Mouse (Mus musculus): ENCODE results near the gene Mov10l1. TPM values are rescaled to one million over a fixed set of nuclear protein-coding genes. Genes with fewer than 3 reads are reported as not detected.

Gene Mov10l1
- polyA plus RNA-seq, 1 experiment from 2014 or later = not detected

Other genes with a start within 250 kb of the Mov10l1 start
- 25.2 and 29.4 TPM in 2 replicates for gene Brd1, start 248.7 kb upstream of the Mov10l1 start, polyA plus RNA-seq (2014; fragmentation: Nextera tagmentation; extraction: Ambion mirVana)
- 38.2 and 43.1 TPM in 2 replicates for gene Zbed4, start 231.2 kb upstream of the Mov10l1 start, polyA plus RNA-seq (2014; fragmentation: Nextera tagmentation; extraction: Ambion mirVana)
- 10.6 and 11.5 TPM in 2 replicates for gene Alg12, start 163.6 kb upstream of the Mov10l1 start, polyA plus RNA-seq (2014; fragmentation: Nextera tagmentation; extraction: Ambion mirVana)
- gene Creld2, start 163.3 kb upstream of the Mov10l1 start, polyA plus RNA-seq (2014; fragmentation: Nextera tagmentation; extraction: Ambion mirVana) = 85.3 and 89.5 TPM in 2 replicates
- 31.6 and 35.6 TPM in 2 replicates for gene Pim3, start 120.7 kb upstream of the Mov10l1 start, polyA plus RNA-seq (2014; fragmentation: Nextera tagmentation; extraction: Ambion mirVana)
- gene Ttll8, start 28.5 kb upstream of the Mov10l1 start, polyA plus RNA-seq (2014; fragmentation: Nextera tagmentation; extraction: Ambion mirVana) = 0.15 TPM in 1 of 2 replicates, not detected in the other
- 3.7 and 4.1 TPM in 2 replicates for gene Mlc1, start 3.9 kb upstream of the Mov10l1 start, polyA plus RNA-seq (2014; fragmentation: Nextera tagmentation; extraction: Ambion mirVana)
- gene Panx2, start 76.8 kb downstream of the Mov10l1 start, polyA plus RNA-seq (2014; fragmentation: Nextera tagmentation; extraction: Ambion mirVana) = 0.33 and 0.94 TPM in 2 replicates
- 39.5 and 42.1 TPM in 2 replicates for gene Trabd, start 92.2 kb downstream of the Mov10l1 start, polyA plus RNA-seq (2014; fragmentation: Nextera tagmentation; extraction: Ambion mirVana)
- 17.2 and 20.4 TPM in 2 replicates for gene Selenoo, start 106.2 kb downstream of the Mov10l1 start, polyA plus RNA-seq (2014; fragmentation: Nextera tagmentation; extraction: Ambion mirVana)
- gene Tubgcp6, start 140.2 kb downstream of the Mov10l1 start, polyA plus RNA-seq (2014; fragmentation: Nextera tagmentation; extraction: Ambion mirVana) = 17.5 and 17.6 TPM in 2 replicates
- 9.4 and 10.7 TPM in 2 replicates for gene Hdac10, start 145.8 kb downstream of the Mov10l1 start, polyA plus RNA-seq (2014; fragmentation: Nextera tagmentation; extraction: Ambion mirVana)
- 16.5 and 17.8 TPM in 2 replicates for gene Mapk12, start 157.8 kb downstream of the Mov10l1 start, polyA plus RNA-seq (2014; fragmentation: Nextera tagmentation; extraction: Ambion mirVana)
- 38.5 and 40.4 TPM in 2 replicates for gene Mapk11, start 166.7 kb downstream of the Mov10l1 start, polyA plus RNA-seq (2014; fragmentation: Nextera tagmentation; extraction: Ambion mirVana)
- 97.4 and 104 TPM in 2 replicates for gene Plxnb2, start 197.9 kb downstream of the Mov10l1 start, polyA plus RNA-seq (2014; fragmentation: Nextera tagmentation; extraction: Ambion mirVana)
- gene Dennd6b, start 213.6 kb downstream of the Mov10l1 start, polyA plus RNA-seq (2014; fragmentation: Nextera tagmentation; extraction: Ambion mirVana) = 28.3 and 31.2 TPM in 2 replicates
- gene Ppp6r2, start 228.6 kb downstream of the Mov10l1 start, polyA plus RNA-seq (2014; fragmentation: Nextera tagmentation; extraction: Ambion mirVana) = 42.1 and 46.0 TPM in 2 replicates